Mouse (Mus musculus) left cerebral cortex, adult 11 months (tissue): ENCODE results near the gene Celf6.

Experiments
- DNase-seq: peaks from one replicate; pipeline ENCODE4 v3.0.0; 2022; ENCODE audit warnings: low spot score

Gene Celf6

GRCm38 (mm10) chr9:59588252-59588651 is 10.5 kb downstream of the Celf6 start:
- DNase-seq: peak; percentile 36

- peak; percentile 80 for DNase-seq
Measured at GRCm38 (mm10) chr9:59588710-59589671, 11.3 kb downstream of the Celf6 start.

- peak; percentile 55 for DNase-seq
Measured at GRCm38 (mm10) chr9:59589703-59590439, 12.2 kb downstream of the Celf6 start.

- DNase-seq: no peak
Measured at GRCm38 (mm10) chr9:59601661-59602060, 23.9 kb downstream of the Celf6 start.

GRCm38 (mm10) chr9:59605967-59606366 is 28.2 kb downstream of the Celf6 start:
- no peak for DNase-seq

- no peak for DNase-seq
Measured at GRCm38 (mm10) chr9:59610950-59611349, 33.2 kb downstream of the Celf6 start.

- no peak for DNase-seq
Measured at GRCm38 (mm10) chr9:59615797-59616196, 38.1 kb downstream of the Celf6 start.

- DNase-seq: peak; percentile 99
Measured at GRCm38 (mm10) chr9:59616622-59617306, 39.0 kb downstream of the Celf6 start, which contains the start of gene Parp6. TSS of gene Parp6 (plus strand) at chr9:59617284.

GRCm38 (mm10) chr9:59617307-59617973 is 39.7 kb downstream of the Celf6 start:
- DNase-seq: no peak

- no peak for DNase-seq
Measured at GRCm38 (mm10) chr9:59638372-59638771, 60.7 kb downstream of the Celf6 start.

- no peak for DNase-seq
Measured at GRCm38 (mm10) chr9:59639936-59640335, 62.2 kb downstream of the Celf6 start.

GRCm38 (mm10) chr9:59641320-59641719 is 63.6 kb downstream of the Celf6 start:
- no peak for DNase-seq

- no peak for DNase-seq
Measured at GRCm38 (mm10) chr9:59649911-59650310, 72.2 kb downstream of the Celf6 start.

GRCm38 (mm10) chr9:59653371-59653770 is 75.7 kb downstream of the Celf6 start:
- no peak for DNase-seq

GRCm38 (mm10) chr9:59654450-59654983 is 76.8 kb downstream of the Celf6 start:
- no peak for DNase-seq

GRCm38 (mm10) chr9:59655958-59656634 is 78.4 kb downstream of the Celf6 start, which contains the start of gene Pkm:
TSS of gene Pkm (plus strand) at chr9:59656368.
- DNase-seq: peak; percentile 95
